Mouse (Mus musculus) megakaryocyte, adult 5-6 weeks (primary cell): Measurements from ENCODE around the gene Snx18. TPM values are rescaled to one million over a fixed set of nuclear protein-coding genes. Genes with fewer than 3 reads are reported as not detected.
A peak's percentile ranks its signal among the peaks of the same experiment; 100 is the strongest.

Experiments
- ATAC-seq: 2 replicates; pipeline ENCODE4 v1.8.0; 2016; ENCODE audit warnings: mild to moderate bottlenecking, inconsistent platforms; ENCODE audit not compliant: poor library complexity, severe bottlenecking
- total RNA-seq, 2 experiments: library from RNA; stranded (forward) in 1 of 2; stranded (reverse) in 1 of 2; fragments of 153-499, 151-499 nt in 1 of 2; fragments of 221-1000, 200-1000 nt in 1 of 2; gene quantifications; 2 replicates each; pipeline versions ENCODE4 v1.2.3 to v1.2.4; 2015 to 2017

Gene Snx18
- total RNA-seq, 2 experiments from 2014 or later, result 64.9 to 66.5 TPM

DNA sequence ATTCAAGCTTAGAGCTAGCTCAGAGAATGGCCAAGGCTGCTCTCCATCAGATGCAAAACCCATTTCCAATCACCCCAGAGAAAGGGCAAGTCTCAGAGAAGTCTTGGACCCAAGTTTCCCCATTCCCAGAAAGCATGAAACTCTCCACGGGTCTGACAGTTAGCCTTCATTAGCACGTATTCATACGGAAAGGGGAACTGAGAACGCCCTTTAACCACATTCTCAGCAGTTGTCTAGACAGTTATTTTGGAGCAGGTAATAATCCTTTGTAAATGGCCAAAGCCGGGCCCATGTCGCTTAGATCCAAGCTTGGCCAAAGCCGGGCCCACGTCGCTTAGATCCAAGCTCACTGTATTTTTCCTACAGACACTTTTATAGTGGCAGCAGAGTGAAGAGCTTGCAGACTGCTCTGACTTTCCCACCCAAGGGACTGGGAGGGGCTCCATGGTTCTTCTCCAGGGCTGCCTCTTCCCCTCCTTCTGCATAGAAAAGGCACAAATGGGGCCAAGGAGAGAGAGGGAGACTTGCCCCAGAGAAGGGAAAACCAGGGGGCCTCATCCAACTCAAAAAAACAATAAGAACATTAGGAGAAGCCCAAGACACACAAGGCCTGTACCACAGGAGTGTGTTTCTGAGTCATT is 46.2 kb downstream of the Snx18 start:
- ATAC-seq, result peak; percentile 88

DNA sequence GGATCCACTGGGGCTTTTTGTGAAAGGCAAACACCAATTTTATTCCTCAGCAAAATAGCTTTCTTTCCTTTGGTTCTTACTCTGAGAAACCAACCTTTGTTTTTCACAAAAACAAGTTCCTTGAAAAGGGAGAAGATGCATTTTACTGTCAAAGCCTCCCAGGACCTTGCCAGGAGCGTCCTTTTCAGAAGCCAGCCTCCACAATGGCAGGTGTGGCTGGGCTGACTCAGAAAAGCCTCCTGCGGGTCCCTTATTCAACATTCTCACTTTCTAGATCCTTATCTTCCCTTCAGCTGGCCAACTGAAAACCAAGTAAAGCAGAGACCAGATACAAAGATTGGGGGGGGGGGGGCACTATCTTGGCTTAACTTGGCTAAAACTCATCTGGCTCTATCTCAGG is 48.8 kb downstream of the Snx18 start:
- no peak for ATAC-seq

DNA sequence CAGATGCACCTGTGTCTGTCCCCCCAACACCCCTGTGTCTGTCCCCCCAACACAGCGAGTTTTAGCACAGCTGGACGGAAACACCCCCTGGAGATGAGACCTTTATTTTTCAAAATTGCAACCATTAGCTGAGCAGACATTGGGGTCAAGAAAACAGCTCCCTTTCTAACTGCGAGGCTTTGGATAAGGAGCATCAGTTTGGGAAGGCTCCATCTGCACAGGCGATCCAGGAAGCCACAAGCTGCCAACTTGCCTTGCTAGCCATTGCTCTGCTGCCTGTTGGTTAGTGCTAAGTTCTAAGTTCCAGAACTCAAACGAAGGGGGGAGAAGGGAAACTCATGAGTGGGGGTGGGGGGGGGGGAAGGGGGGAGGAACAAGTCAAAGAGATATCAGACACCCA is 51.4 kb downstream of the Snx18 start:
- ATAC-seq, result no peak

DNA sequence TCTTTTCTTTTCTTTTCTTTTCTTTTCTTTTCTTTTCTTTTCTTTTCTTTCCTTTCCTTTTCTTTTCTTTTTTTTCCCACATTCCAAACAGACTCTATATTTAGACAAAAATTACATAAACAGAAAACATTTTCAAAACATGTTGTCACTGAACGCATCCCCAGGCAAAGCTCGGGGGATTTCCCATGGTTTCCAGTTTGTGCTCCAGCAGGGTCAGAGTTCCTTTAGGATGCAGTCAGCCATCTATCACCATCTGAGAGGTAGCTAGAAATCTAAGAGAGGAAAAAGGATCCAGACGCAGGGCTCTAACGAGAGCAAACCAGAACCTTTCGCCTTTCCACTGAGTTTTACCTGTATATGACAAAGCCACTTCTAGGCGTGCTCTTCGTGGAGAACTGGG is 52.0 kb downstream of the Snx18 start:
- ATAC-seq, result no peak

DNA sequence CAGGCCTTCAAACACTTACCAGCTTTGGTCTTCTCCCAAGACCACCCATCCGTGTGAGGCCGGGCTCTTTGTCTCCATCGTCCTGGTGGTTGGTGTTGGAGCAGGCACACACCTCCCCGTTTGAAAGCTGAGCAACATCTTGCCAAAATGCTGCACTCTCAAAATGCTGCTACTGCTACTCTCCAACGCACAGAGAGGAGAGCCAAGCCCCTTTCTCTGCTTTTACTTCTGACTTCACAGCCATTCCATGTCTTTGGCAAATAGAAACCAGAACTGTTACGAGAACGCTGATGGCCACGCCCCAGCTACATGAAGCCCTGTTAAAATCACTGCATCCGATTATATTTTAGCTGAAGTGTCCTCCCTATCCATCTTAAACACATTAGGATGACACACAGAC is 58.7 kb downstream of the Snx18 start:
- no peak for ATAC-seq

DNA sequence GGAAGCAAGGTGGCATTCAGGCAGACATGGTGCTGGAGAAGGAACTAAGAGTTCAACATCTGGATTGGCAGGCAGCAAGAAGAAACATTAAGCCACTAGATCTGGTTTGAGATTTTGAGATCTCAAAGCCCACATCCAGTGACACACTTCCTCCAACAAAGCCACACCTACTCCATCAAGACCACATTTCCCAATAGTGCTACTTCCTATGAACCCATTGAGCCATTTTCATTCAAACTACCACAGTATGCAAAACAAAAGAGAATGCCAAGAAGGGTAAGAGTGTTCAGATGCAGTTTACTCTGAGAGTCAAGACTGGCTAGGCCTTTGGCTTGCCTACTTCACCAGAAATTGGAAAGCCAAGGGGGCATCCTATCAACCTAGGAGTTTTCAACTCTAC is 61.8 kb downstream of the Snx18 start:
- peak; percentile 81 for ATAC-seq

DNA sequence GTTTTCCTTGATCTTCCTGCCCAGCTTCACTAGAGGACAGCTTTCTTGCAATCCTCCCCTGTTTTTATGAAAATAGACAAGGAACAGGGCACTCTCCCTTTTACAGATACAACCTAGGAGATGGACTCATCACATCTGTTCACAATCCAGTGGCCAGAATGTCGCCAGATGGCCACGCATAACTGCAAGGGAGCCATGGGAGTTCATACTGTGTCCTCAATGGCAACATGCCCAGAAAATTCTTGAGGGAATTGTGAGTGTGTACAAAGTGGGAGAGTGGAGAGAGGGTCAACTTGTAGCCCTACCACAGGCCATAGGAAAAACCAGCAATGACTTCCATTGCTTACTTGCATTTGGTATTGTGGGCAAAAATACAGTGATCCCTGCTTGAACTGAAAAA is 63.1 kb downstream of the Snx18 start:
- no peak for ATAC-seq

DNA sequence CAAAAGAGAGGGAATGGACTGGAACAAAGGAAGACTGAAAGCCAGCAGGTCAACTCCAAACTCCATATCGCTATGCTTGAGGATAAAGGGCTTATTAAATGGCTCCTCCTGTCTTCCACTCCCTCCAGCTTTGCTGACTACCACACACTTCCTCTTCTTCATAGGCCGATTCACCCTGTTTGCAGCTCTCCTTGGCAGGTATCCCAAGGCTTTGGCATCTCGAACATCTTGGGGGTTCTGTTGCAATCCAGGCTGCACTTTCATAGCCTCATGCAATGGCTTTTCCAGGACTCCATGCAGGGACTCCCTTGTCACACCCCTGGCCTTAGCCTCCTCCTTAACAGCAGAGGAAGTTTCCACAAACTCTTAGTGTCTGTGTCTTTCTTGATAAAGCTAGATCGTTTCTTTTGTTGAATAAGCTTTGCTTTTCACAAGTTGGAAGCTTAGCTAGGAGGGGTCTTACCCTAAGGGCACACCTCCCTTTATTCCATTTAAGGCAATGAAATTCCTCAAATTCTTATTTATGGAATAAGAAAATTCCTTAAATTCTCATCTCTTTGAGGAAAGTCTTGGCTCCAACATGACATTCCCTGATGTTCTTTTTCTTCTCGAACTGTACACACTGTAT is 64.6 kb downstream of the Snx18 start:
- ATAC-seq, result peak; percentile 52

DNA sequence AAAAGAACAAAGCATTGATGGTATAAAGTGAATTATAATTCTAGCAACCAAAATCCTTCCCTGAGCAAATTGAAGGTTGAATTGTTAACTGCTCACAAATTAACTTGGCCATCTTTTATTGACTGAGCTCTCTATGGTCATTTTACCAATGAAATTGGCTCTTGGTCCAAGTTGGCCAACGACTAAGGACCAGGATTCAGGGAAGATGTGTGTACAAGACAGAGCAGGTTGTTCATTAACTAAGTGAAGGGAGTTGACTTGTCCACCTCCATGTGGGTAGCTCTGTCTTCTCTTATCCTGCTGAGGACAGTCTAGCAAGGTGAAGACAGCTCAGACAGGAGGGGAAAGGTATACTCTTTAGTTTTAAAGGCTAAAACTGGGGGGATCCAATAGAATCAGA is 66.0 kb downstream of the Snx18 start:
- no peak for ATAC-seq

DNA sequence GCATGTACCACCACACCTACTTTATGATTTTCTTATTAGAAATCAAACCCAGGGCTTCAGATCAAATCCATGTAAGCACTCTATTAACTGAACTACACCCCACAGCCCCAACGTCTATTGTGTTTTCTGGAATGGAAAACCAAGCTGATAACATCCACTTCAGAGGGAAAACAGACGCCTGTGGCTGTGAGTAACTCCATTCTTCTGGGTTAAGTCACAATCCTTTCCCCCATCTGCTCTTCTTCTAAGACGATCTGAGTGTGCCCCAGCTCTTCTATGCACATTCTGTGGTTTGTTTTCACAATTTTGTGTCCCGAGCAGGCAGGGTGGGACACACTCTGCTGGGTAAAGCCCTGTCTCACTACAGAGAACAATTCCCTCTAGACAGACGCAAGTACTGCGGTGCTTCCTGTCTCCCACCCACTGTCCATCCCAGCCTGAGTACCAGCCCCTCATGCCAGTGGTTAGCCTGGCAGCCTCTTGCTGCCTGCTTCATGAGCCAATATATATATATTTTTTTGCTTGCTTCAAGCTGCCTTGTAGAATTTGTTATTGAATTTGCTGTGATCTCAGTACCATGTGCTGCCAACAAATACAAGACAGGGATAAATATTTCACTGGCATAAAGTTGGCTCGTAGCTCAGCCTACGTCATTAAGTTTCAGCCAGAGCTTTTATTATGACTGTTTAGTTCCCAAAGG is 67.3 kb downstream of the Snx18 start:
- ATAC-seq, result no peak

DNA sequence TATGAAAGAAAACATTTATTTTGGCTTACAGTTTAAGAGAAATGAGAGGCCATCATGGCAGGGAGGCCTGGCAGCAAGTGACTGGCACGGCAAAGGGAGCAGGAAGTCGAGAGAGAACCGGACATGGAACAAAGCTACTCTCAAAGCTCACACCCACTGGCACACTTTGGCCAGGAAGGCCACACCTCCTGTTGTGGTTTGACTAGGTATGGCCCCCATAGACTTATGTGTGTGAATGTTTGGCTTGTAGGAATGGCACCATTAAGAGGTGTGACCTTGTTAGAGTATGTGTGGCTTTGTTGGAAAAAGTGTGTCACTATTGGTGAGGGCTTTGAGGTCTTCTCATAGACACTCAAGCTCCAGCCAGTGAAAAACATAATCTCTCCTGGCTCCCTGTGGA is 69.3 kb downstream of the Snx18 start:
- 0 out of 2 replicates have a peak, but pooled peaks have one; percentile 9 for ATAC-seq

DNA sequence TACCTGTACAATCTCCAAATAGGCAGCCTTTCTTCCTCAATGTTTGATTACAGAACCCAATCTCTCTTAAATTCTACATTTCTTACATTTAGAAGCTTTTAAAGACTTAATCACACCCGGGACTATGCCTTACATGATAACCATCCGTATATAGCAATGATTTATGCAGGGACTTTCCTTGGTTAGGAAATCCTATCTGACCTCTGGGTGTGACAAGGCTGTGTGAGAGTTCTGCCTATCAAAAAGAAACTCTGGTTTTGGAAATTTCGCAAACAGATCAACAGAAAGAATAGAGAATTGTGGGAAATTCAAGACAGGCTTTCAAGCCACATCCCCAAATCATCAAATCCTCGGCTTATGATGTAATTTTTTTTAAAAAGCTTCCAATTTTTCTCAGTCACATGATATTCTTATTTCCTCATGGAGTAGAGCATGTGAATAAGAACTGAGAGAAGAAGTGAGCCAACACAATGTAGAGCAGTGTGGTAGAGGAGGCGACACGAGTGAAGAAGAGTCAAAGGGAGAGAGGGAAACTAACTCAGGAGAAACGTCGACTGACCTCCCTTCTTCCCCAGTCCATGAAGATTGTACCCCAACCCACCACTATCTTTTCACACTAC is 70.4 kb downstream of the Snx18 start:
- peak; percentile 60 for ATAC-seq

DNA sequence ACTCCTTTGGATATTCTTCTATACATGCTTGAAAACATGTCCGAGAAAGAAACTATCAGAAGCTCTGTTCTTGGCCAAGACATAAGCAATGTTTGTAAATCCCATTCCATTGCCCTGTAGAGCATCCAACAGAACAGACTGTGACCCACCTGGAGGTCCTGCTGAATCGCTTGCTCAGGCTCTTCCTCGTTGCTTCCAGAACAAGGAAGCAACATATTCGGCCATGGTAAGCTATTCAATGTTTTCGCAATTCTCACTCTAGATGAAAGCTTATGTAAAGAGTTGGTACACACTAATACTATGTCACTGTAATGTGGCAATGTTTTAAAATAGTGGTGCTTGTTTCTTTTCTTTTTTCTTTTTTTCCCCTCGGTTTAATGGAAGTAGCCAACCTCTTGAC is 76.0 kb downstream of the Snx18 start:
- ATAC-seq, result peak; percentile 74

Other genes starting within 250 kb of the Snx18 start
- not detected in 2 replicates for gene Hspb3, start 45.1 kb upstream of the Snx18 start, total RNA-seq (2015)
- gene Hspb3, start 45.1 kb upstream of the Snx18 start, total RNA-seq (2017), result not detected in 2 replicates
- 11.0 and 14.3 TPM in 2 replicates for gene Arl15, start 175.9 kb upstream of the Snx18 start, total RNA-seq (2015)
- gene Arl15, start 175.9 kb upstream of the Snx18 start, total RNA-seq (2017), result 12.1 and 13.5 TPM in 2 replicates